Mouse (Mus musculus): ENCODE measurements around the gene Adck1.
A peak's percentile ranks its signal among the peaks of the same experiment; 100 is the strongest.

The Adck1 gene

DNA sequence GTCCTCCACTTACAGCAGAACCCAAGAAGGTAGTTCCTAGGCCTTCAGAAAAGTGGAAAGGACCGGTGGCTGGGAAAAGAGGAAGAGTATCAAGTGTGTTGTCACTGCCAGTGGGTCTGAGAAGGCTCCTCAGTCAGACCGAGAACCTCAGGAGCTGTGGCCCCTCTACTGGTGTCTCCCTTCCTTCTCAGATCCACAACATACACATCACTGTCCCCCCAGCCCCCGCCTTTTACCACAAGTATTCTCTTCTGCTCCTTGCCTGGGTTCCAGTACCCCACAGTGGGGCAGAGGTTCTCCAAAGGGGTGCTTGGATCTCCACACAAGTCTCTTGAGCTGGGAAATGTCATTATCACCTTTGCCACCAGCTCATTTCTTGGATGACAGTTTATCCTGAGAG lies 115.5 kb downstream of the Adck1 start:
- DNase-seq, result no peak

DNA sequence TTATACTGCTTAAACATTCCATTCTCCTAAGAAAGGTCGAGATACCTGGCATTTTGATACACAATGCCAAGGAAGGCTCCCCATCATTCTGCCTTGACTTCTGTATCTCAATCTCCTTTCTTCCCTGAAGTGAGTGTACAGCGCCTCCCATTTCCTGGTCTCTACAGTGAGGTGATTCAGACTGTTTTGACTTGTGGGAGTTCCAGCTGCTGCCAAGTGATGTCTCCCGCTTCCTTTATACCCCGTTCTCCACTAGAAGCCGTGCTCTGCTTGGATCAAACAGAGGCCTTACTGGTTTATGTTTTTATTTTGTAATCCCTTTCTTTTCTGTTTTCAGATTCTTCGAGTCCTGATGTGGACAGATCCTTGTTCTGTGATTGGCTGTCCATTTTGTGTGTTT lies 116.3 kb downstream of the Adck1 start:
- DNase-seq, result no peak

DNA sequence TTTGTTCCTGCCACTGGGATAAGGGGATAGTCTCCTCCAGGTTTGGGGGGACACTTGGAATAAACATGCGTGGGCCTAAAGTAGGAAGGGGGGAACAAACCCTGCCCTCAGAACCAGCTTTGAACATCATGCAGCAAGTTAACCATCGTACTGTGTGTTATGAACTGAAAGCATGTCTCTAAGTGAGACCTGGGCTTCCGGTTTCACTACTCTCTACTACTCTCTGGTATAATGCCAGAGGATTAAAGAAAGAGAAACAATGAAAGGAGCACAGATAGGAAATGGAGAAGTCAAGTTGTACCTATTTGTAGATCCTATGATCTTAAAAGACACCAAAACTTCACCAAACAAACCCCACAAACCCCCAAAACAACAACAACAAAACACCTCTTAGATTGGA lies 121.3 kb downstream of the Adck1 start:
- DNase-seq, result no peak

GRCm38 (mm10) chr12:88490881-88491280 lies 130.5 kb downstream of the Adck1 start:
- peak in 1 of 2 experiments; percentile 44 for DNase-seq
